Mouse (Mus musculus): Measurements from ENCODE around the gene Gimap8. TPM values are rescaled to one million over a fixed set of nuclear protein-coding genes. Genes with fewer than 3 reads are reported as not detected.

Gene Gimap8
- total RNA-seq, 1 experiment from 2014 or later: 134 TPM

GRCm38 (mm10) chr6:48697555-48697930, 50.5 kb downstream of the Gimap8 start:
- ATAC-seq (replicated peaks; ENCODE audit: insufficient number of reproducible peaks, low FRiP score, low TSS enrichment, poor library complexity, severe bottlenecking): no peak

- ATAC-seq (replicated peaks; ENCODE audit: insufficient number of reproducible peaks, low FRiP score, low TSS enrichment, poor library complexity, severe bottlenecking): no peak
These were observed 51.2 kb downstream of the Gimap8 start for GRCm38 (mm10) chr6:48698066-48698856.

- ATAC-seq (replicated peaks; ENCODE audit: insufficient number of reproducible peaks, low FRiP score, low TSS enrichment, poor library complexity, severe bottlenecking): no peak
These were observed 51.9 kb downstream of the Gimap8 start for GRCm38 (mm10) chr6:48698888-48699287.

- peak; percentile 37; the same call in 1 of the 2 replicates for ATAC-seq (replicated peaks; ENCODE audit: insufficient number of reproducible peaks, low FRiP score, low TSS enrichment, poor library complexity, severe bottlenecking)
These were observed 53.4 kb downstream of the Gimap8 start for GRCm38 (mm10) chr6:48700251-48701075.

GRCm38 (mm10) chr6:48702146-48702545, 55.1 kb downstream of the Gimap8 start:
- no peak for ATAC-seq (replicated peaks; ENCODE audit: insufficient number of reproducible peaks, low FRiP score, low TSS enrichment, poor library complexity, severe bottlenecking)

GRCm38 (mm10) chr6:48702601-48703000, 55.6 kb downstream of the Gimap8 start:
- no peak for ATAC-seq (replicated peaks; ENCODE audit: insufficient number of reproducible peaks, low FRiP score, low TSS enrichment, poor library complexity, severe bottlenecking)

- ATAC-seq (replicated peaks; ENCODE audit: insufficient number of reproducible peaks, low FRiP score, low TSS enrichment, poor library complexity, severe bottlenecking): no peak
These were observed 57.1 kb downstream of the Gimap8 start for GRCm38 (mm10) chr6:48704146-48704545.

GRCm38 (mm10) chr6:48706130-48706529, 59.1 kb downstream of the Gimap8 start:
- ATAC-seq (replicated peaks; ENCODE audit: insufficient number of reproducible peaks, low FRiP score, low TSS enrichment, poor library complexity, severe bottlenecking): no peak

Other genes starting within 250 kb of the Gimap8 start
- gene Zfp467, start 201.4 kb upstream of the Gimap8 start, total RNA-seq (2017): 5.4 to 17.3 TPM (median 17.0 TPM) in 3 replicates
- gene Sspo, start 199.0 kb upstream of the Gimap8 start, total RNA-seq (2017): 0.10 to 2.7 TPM (median 0.39 TPM) in 3 replicates
- gene Atp6v0e2, start 109.6 kb upstream of the Gimap8 start, total RNA-seq (2017): 1.8 TPM in 1 of 3 replicates, not detected in the others
- gene Lrrc61, start 92.4 kb upstream of the Gimap8 start, total RNA-seq (2017): 11.2 to 24.6 TPM (median 14.3 TPM) in 3 replicates
- gene Rarres2, start 74.4 kb upstream of the Gimap8 start, total RNA-seq (2017): not detected in 3 replicates
- gene Gm45021, start 57.6 kb upstream of the Gimap8 start, total RNA-seq (2017): not detected in 3 replicates
- gene Repin1, start 53.4 kb upstream of the Gimap8 start, total RNA-seq (2017): 0.85 to 5.5 TPM (median 2.1 TPM) in 3 replicates
- gene Gm44965, start 53.3 kb upstream of the Gimap8 start, total RNA-seq (2017): 7.7 TPM in 1 of 3 replicates, not detected in the others
- 2.6 to 2.8 TPM (median 2.6 TPM) in 3 replicates for gene Zfp775, start 45.2 kb upstream of the Gimap8 start, total RNA-seq (2017)
- 0.19 to 0.21 TPM in 2 of 3 replicates, not detected in the other for gene AI854703, start 20.5 kb upstream of the Gimap8 start, total RNA-seq (2017)
- gene Gimap9, start 28.9 kb downstream of the Gimap8 start, total RNA-seq (2017): 104 to 288 TPM (median 141 TPM) in 3 replicates
- 697 to 2,222 TPM (median 742 TPM) in 3 replicates for gene Gimap4, start 37.3 kb downstream of the Gimap8 start, total RNA-seq (2017)
- 355 to 968 TPM (median 415 TPM) in 3 replicates for gene Gimap6, start 61.0 kb downstream of the Gimap8 start, total RNA-seq (2017)
- 17.6 to 57.0 TPM (median 34.4 TPM) in 3 replicates for gene Gm28053, start 71.4 kb downstream of the Gimap8 start, total RNA-seq (2017)
- 67.2 to 199 TPM (median 74.1 TPM) in 3 replicates for gene Gimap7, start 71.4 kb downstream of the Gimap8 start, total RNA-seq (2017)
- 99.2 to 313 TPM (median 123 TPM) in 3 replicates for gene Gimap1, start 91.8 kb downstream of the Gimap8 start, total RNA-seq (2017)
- 91.7 to 178 TPM (median 113 TPM) in 3 replicates for gene Gimap5, start 99.0 kb downstream of the Gimap8 start, total RNA-seq (2017)
- gene Gimap3, start 123.6 kb downstream of the Gimap8 start, total RNA-seq (2017): 92.2 to 334 TPM (median 99.5 TPM) in 3 replicates
- 2.7 to 9.7 TPM (median 4.4 TPM) in 3 replicates for gene Tmem176a, start 193.7 kb downstream of the Gimap8 start, total RNA-seq (2017)
- gene Tmem176b, start 194.3 kb downstream of the Gimap8 start, total RNA-seq (2017): 19.1 to 28.4 TPM (median 27.7 TPM) in 3 replicates
- not detected in 3 replicates for gene Aoc1, start 225.7 kb downstream of the Gimap8 start, total RNA-seq (2017)

Data from monocyte, adult 5-6 weeks (primary cell).